Mouse (Mus musculus): ENCODE data around the gene Cntn2. TPM values are rescaled to one million over a fixed set of nuclear protein-coding genes. Genes with fewer than 3 reads are reported as not detected.

Gene Cntn2
- 7.8 to 14.7 TPM (median 12.6 TPM) in 4 replicates for total RNA-seq (2023; ENCODE audit: inconsistent age)

GRCm38 (mm10) chr1:132542762-132543306 lies at the start of gene Cntn2:
Gene Cntn2, minus strand, starts transcription at chr1:132543256.

GRCm38 (mm10) chr1:132506058-132506457 lies 37.0 kb downstream of the Cntn2 start, which contains the start of gene Tmem81:
Gene Tmem81, plus strand, starts transcription at chr1:132506230.

GRCm38 (mm10) chr1:132476928-132477691 lies 65.9 kb downstream of the Cntn2 start, which contains the start of gene Rbbp5:
Gene Rbbp5, plus strand, starts transcription at chr1:132477365.

Other genes starting within 250 kb of the Cntn2 start
- 0.12 to 0.13 TPM (median 0.12 TPM) in 3 of 4 replicates, not detected in the other for gene Klhdc8a, start 244.6 kb downstream of the Cntn2 start, total RNA-seq (2023; ENCODE audit: inconsistent age)
- 119 to 125 TPM (median 122 TPM) in 4 replicates for gene Nuak2, start 227.1 kb downstream of the Cntn2 start, total RNA-seq (2023; ENCODE audit: inconsistent age)
- 0.24 to 0.87 TPM (median 0.66 TPM) in 4 replicates for gene Tmcc2, start 152.0 kb downstream of the Cntn2 start, total RNA-seq (2023; ENCODE audit: inconsistent age)
- gene Dstyk, start 125.7 kb downstream of the Cntn2 start, total RNA-seq (2023; ENCODE audit: inconsistent age) = 21.6 to 26.0 TPM (median 24.0 TPM) in 4 replicates
- 51.6 to 66.4 TPM (median 52.5 TPM) in 4 replicates for gene Rbbp5, start 65.9 kb downstream of the Cntn2 start, total RNA-seq (2023; ENCODE audit: inconsistent age)
- gene Tmem81, start 37.0 kb downstream of the Cntn2 start, total RNA-seq (2023; ENCODE audit: inconsistent age) = 11.5 to 13.3 TPM (median 12.3 TPM) in 4 replicates
- gene Nfasc, start 198.5 kb upstream of the Cntn2 start, total RNA-seq (2023; ENCODE audit: inconsistent age) = 0.06 to 0.19 TPM (median 0.11 TPM) in 4 replicates

All from B cell, adult (primary cell).